Mouse (Mus musculus) retina, postnatal 7 days (tissue): ENCODE measurements around the gene Nfkbie.

Experiments used
- DNase-seq: peaks from one replicate; pipeline ENCODE4 v3.0.0-alpha.2; 2012; ENCODE audit warnings: low read depth, low spot score

Nfkbie gene

DNA sequence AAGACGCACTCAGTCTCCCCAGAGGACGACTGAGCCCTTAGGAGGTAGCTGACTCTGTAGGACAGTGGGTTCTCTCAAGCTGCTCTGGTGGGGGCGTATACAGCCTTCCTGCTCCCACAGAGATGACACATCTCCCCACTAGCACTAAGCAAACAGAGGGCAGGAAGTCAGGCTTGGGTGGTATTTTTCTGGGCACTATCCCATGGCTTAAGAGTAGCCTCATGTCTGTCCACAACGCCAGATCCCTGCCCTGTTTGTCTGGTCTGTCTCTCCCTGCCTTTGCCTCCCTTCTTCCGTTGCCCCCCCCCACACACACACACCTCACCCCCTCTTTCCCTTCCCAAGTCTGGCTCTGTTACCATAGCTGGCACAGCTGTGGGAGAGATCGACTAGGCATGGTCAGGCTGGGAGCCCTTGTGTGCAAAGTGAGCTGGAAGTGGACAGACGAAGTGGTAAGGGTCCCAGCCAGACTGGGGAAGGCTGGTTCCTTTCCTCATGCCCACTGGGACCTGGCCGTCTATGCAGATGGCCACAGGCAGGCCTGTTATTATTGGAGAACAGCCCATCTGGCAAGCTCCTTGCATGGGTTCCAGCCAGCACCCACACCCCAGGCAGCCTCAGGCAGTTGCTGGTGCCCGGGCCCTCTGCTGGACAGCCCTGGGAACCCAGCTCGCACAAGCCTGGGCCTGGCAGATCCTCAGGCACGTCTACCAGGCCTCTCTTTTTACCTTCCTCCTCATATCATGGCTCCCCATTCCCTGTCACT, 41.3 kb downstream of the Nfkbie start:
- DNase-seq: no peak

DNA sequence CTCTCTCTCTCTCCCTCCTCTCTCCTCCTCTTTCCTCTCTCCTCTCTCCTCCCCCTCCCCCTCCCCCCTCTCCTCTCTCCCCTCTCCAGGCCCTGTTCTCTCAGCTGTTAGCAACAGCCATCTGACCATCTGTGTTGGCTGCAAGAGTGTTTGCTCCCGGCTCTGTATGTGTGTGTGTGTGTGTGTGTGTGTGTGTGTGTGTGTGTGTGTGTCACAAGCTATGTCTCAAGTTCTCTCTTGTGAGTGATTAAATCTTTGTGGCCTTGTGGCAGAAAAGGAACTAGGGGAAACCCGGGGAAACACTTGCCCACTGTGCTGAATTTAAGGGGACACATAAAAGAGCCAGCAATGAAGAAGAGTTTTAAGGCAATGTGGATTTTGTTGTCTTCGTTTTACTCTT, 42.3 kb downstream of the Nfkbie start:
- DNase-seq: no peak

GRCm38 (mm10) chr17:45598376-45598775, 42.9 kb downstream of the Nfkbie start:
- no peak for DNase-seq

GRCm38 (mm10) chr17:45598891-45599290, 43.4 kb downstream of the Nfkbie start:
- no peak for DNase-seq

DNA sequence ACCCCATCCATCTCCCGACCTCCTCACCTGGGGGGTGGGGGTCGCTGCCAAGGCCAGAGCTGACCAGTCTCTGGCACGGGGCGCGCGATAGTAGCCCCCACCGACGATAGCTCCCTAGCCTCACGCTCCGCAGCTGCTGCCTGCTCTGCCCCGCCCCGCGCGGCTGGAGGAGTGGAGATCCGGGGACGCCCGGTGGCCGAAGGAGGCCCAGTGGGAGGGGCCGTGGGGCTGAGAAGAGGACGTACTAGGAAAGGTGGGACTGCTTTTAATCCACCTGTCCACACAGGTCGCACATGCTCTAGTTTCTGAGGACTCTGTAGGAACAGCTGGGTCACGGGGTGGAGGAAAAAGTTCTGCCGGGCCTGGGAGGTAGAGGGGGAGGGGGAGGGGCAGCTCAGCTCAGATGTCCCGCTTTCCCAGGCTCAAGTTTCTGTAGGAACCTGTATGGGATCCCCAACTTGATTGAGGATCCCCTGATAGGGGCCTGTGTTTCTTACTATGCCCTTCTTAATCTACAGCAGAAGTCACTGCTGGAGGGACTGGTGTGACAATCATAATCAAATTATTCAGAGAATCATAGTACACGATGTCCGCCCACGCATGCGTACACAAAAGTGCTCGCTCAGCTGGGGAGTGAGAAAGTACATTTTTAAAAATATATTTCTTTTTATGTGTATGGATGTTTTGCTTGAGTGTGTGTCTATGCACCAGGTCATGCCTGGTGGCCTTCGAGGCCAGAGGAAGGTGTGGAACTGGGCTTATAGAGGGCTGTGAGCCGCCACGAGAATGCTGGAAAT, 44.1 kb downstream of the Nfkbie start, which contains the start of gene Slc29a1:
TSS of gene Slc29a1 (minus strand) at position 161 of the 797 bp plus-strand sequence.
- no peak for DNase-seq

- DNase-seq: no peak
Observed at GRCm38 (mm10) chr17:45600267-45600666, 44.8 kb downstream of the Nfkbie start.

DNA sequence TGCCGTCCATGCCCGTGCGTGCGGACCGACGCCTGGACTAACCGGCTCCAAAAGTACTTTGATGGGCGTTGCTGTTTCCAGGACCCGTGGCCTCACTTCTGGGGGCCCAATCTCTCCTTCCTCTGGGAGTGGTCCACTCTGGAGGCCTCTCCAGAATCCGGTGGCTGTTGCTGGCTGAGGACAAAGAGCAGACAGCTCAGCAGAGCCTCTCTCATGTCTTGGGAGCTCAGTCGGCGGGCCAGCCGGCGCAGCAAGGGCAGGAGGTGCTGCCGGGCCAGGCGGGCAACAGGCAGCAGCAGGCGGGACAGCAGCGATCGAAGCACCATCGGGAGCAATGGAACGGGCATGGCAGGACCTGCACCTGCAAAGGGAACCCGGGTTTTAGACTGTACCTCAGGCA, 45.8 kb downstream of the Nfkbie start:
- DNase-seq: no peak

DNA sequence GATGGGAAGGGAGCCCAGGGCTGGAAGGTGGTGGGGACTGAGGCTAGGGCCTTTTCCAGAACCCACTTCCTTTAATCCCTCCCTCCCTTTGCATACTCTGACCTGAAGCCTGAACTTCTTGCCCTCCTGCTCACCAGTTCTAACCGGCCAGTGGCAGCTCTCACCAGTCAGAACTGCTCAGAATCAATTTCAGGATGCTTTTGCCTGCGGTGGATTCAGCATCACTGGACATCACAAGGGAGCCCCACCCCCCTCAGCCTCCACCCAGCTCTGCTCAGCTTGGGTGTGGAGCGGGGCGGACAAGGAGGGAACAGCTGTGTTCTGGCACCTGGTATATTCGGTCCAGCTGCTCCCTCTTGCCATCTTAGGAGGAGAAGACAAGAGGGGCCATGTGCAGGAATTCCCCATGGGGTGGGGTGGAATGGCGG, 46.4 kb downstream of the Nfkbie start, which contains the start of gene Mymx:
TSS of gene Mymx (minus strand) at position 226 of the 428 bp plus-strand sequence.
- no peak for DNase-seq

DNA sequence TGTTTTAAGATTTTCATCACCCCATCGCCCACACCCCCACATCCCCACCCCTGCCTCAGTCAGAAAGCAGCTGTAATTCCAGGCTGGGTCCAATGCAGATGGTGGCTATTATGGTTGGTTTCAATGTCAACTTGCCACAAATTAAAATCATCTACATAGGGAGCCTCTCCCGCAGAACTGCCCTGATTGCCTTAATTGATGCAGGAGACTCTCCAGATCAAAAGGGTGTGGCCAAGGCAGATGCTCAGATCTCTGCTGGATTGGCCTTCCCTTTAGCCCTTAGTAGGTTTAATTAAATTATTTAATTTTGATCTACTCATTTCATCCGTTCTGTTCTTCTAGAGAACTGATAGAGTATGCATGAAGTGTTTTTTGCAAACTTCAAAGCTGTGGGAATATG, 47.5 kb downstream of the Nfkbie start:
- DNase-seq: no peak

GRCm38 (mm10) chr17:45606992-45607879, 51.7 kb downstream of the Nfkbie start:
- no peak for DNase-seq

GRCm38 (mm10) chr17:45608396-45608795, 52.9 kb downstream of the Nfkbie start:
- no peak for DNase-seq

DNA sequence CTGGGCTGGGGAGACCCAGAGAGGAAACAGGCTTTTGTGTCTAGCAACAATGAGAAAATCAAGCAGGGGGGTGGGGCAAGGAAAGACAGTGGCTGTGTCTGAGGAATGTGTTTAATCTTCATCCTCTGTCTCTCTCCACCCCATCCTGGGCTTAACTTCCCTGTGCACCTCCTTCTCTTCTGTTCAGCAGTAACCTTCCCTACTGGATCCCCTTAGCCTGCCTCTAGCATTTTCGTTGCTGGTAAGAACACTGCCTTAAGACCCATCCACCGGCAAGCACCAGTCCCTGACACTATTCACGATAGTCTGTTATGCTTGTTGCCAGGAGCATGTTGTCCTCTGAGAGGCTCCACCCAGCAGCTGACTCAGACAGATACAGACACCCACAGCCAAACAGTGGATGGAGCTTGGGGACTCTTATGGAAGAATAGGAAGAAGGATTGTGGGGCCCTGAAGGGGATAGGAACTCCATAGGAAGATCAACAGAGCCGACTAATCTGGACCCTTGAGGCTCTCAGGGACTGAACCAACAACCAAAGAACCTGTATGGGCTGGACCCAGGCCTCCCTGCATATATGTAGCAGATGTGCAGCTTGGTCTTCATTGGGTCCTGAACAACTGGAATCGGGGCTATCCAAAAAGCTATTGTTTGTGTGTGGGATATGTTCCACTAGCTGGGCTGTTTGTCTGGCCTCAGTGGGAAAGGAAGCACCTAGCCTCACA, 54.8 kb downstream of the Nfkbie start:
- no peak for DNase-seq

DNA sequence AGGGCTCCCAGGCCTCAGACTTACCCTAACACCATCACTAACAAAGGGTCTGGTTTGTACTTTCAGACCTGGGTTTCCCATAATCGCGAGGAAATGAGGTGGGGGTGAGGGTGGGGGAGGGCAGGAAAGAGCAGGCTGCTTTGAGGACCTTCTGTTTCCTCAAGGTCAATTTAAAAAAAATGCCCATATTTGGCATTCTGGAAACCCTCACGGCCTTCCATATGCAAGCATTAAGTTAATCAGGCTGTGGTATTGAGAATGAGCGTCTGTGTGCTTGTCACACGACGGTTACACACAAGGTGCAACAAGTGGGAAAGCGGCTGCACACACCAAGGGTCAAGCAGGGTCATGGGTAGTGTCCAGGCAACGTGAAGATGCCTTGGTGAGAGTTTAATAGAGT, 56.5 kb downstream of the Nfkbie start:
- no peak for DNase-seq
